Mouse (Mus musculus): ENCODE data around the gene Cldn10. TPM values are rescaled to one million over a fixed set of nuclear protein-coding genes. Genes with fewer than 3 reads are reported as not detected.
"Not testable (repeated sequence)": the region's sequence is repeated elsewhere in the genome, so short reads cannot be mapped to it uniquely, and the experiment has no call there.

Gene Cldn10
- total RNA-seq, 4 experiments from 2014 or later = 0.16 to 0.23 TPM; not detected in 2

GRCm38 (mm10) chr14:118781601-118782000 lies 6.1 kb upstream of the Cldn10 start:
- no peak for DNase-seq (ENCODE audit: low spot score)

- DNase-seq (ENCODE audit: low spot score) = no peak
Observed at GRCm38 (mm10) chr14:118782241-118782640, 5.5 kb upstream of the Cldn10 start.

- no peak for DNase-seq (ENCODE audit: low spot score)
Observed at GRCm38 (mm10) chr14:118783326-118783935, 4.3 kb upstream of the Cldn10 start.

GRCm38 (mm10) chr14:118790217-118790616 lies 2.5 kb downstream of the Cldn10 start:
- DNase-seq (ENCODE audit: low spot score) = no peak

- no peak for DNase-seq (ENCODE audit: low spot score)
Observed at GRCm38 (mm10) chr14:118792957-118793356, 5.2 kb downstream of the Cldn10 start.

GRCm38 (mm10) chr14:118793416-118793815 lies 5.7 kb downstream of the Cldn10 start:
- no peak for DNase-seq (ENCODE audit: low spot score)

- no peak for DNase-seq (ENCODE audit: low spot score)
Observed at GRCm38 (mm10) chr14:118794196-118794595, 6.5 kb downstream of the Cldn10 start.

GRCm38 (mm10) chr14:118794893-118795292 lies 7.2 kb downstream of the Cldn10 start:
- DNase-seq (ENCODE audit: low spot score) = no peak

- no peak for DNase-seq (ENCODE audit: low spot score)
Observed at GRCm38 (mm10) chr14:118795915-118796693, 8.4 kb downstream of the Cldn10 start.

GRCm38 (mm10) chr14:118796694-118797058 lies 9.0 kb downstream of the Cldn10 start:
- DNase-seq (ENCODE audit: low spot score) = no peak

- DNase-seq (ENCODE audit: low spot score) = no peak
Observed at GRCm38 (mm10) chr14:118797270-118797669, 9.6 kb downstream of the Cldn10 start.

- no peak for DNase-seq (ENCODE audit: low spot score)
Observed at GRCm38 (mm10) chr14:118799918-118800317, 12.2 kb downstream of the Cldn10 start.

GRCm38 (mm10) chr14:118803936-118804335 lies 16.2 kb downstream of the Cldn10 start:
- no peak for DNase-seq (ENCODE audit: low spot score)

- DNase-seq (ENCODE audit: low spot score) = no peak
Observed at GRCm38 (mm10) chr14:118804351-118804750, 16.6 kb downstream of the Cldn10 start.

GRCm38 (mm10) chr14:118807653-118808052 lies 19.9 kb downstream of the Cldn10 start:
- DNase-seq (ENCODE audit: low spot score) = peak; percentile 21

GRCm38 (mm10) chr14:118808183-118808582 lies 20.5 kb downstream of the Cldn10 start:
- DNase-seq (ENCODE audit: low spot score) = not testable (repeated sequence)

- DNase-seq (ENCODE audit: low spot score) = no peak
Observed at GRCm38 (mm10) chr14:118809686-118810085, 22.0 kb downstream of the Cldn10 start.

- not testable (repeated sequence) for DNase-seq (ENCODE audit: low spot score)
Observed at GRCm38 (mm10) chr14:118811256-118811655, 23.5 kb downstream of the Cldn10 start.

GRCm38 (mm10) chr14:118813111-118813510 lies 25.4 kb downstream of the Cldn10 start:
- no peak for DNase-seq (ENCODE audit: low spot score)

- DNase-seq (ENCODE audit: low spot score) = no peak
Observed at GRCm38 (mm10) chr14:118816503-118816902, 28.8 kb downstream of the Cldn10 start.

- peak; percentile 53 for DNase-seq (ENCODE audit: low spot score)
Observed at GRCm38 (mm10) chr14:118820111-118820510, 32.4 kb downstream of the Cldn10 start.

GRCm38 (mm10) chr14:118822816-118823215 lies 35.1 kb downstream of the Cldn10 start:
- no peak for DNase-seq (ENCODE audit: low spot score)

- no peak for DNase-seq (ENCODE audit: low spot score)
Observed at GRCm38 (mm10) chr14:118823313-118823712, 35.6 kb downstream of the Cldn10 start.

Measured in heart, adult 8-10 months (tissue).